Mouse (Mus musculus) bone marrow, adult 2 months (tissue): ENCODE data around the gene Spen. TPM values are rescaled to one million over a fixed set of nuclear protein-coding genes. Genes with fewer than 3 reads are reported as not detected.

Source experiments
- H3K27ac ChIP-seq: fragments of 200-500 bp; 2 replicates; pipeline ENCODE4 v1.5.1; 2012; ENCODE audit warnings: low read depth, mild to moderate bottlenecking, control low read depth, inconsistent platforms, low read length; ENCODE audit not compliant: control insufficient read depth, poor library complexity, insufficient read depth
- H3K4me1 ChIP-seq: fragments of 200-500 bp; 2 replicates; pipeline ENCODE4 v1.6.1; 2011; ENCODE audit warnings: low read length; ENCODE audit not compliant: control insufficient read depth, insufficient read depth
- H3K4me3 ChIP-seq: fragments of 200-500 bp; replicated peaks from 2 replicates; pipeline ENCODE3; 2011; ENCODE audit warnings: mild to moderate bottlenecking, low read depth, low read length, control low read depth; ENCODE audit not compliant: control insufficient read depth
- CTCF ChIP-seq: fragments of 200-500 bp; IDR thresholded peaks from 2 replicates; pipeline ENCODE4 v1.5.1; 2011; ENCODE audit warnings: low read length, control low read depth; ENCODE audit not compliant: control insufficient read depth, insufficient read depth
- POLR2A ChIP-seq: fragments of 200-500 bp; IDR thresholded peaks from 2 replicates; pipeline ENCODE4 v1.6.1; 2011; ENCODE audit warnings: low read depth, mild to moderate bottlenecking, control low read depth, low read length, borderline replicate concordance; ENCODE audit not compliant: control insufficient read depth
- WGBS: fragments of 180-500 bp; shearing (Covaris S2); methylation state at CpG from one replicate; pipeline ENCODE4 v1.1.7; 2018; 5-methylcytosine and 5-hydroxymethylcytosine counted together
- polyA plus RNA-seq: library from polyadenylated mRNA; stranded (reverse); fragments of >200 nt; gene quantifications from 2 replicates; pipeline ENCODE4 v1.2.4, GENCODE M21; 2011; ENCODE audit warnings: low replicate concordance; ENCODE audit not compliant: missing spikeins, insufficient read depth, insufficient read length

Spen gene
- polyA plus RNA-seq = 22.2 and 33.2 TPM in 2 replicates

- peak within 1 kb of the TSS; percentile 99 for H3K27ac ChIP-seq
- under 1% methylated on average over 88 of the region's 88 CpGs for WGBS
- H3K4me1 ChIP-seq = peaks cover 2% of the 10 kb centered on the region
- H3K4me3 ChIP-seq = peak within 1 kb of the TSS; percentile 98
- TF ChIP-seq POLR2A = peak; percentile 64; the same call in 1 of the 2 replicates
- TF ChIP-seq CTCF = no peak
Observed at GRCm38 (mm10) chr4:141538408-141539212, at the start of gene Spen. TSS of gene Spen (minus strand) at chr4:141538597.

- 68% methylated on average over 8 of the region's 8 CpGs for WGBS
- Histone ChIP-seq H3K4me1 (no peaks in the 10 kb centered on the region), H3K27ac (no peak overlapping the region), H3K4me3 (no peak overlapping the region)
- TF ChIP-seq CTCF (no peak), POLR2A (no peak)
Observed at GRCm38 (mm10) chr4:141583919-141584318, 45.5 kb upstream of the Spen start.

- no peak overlapping the region for H3K27ac ChIP-seq
- H3K4me3 ChIP-seq = no peak overlapping the region
- WGBS = 88% methylated on average over 13 of the region's 13 CpGs
- TF ChIP-seq CTCF = no peak
- no peaks in the 10 kb centered on the region for H3K4me1 ChIP-seq
Observed at GRCm38 (mm10) chr4:141581051-141581450, 42.7 kb upstream of the Spen start.

- WGBS = 35% methylated on average over 3 of the region's 3 CpGs
- TF ChIP-seq POLR2A (no peak), CTCF (no peak)
- Histone ChIP-seq H3K4me3 (no peak overlapping the region), H3K27ac (no peak overlapping the region), H3K4me1 (peaks cover 2% of the 10 kb centered on the region; the same call in 1 of the 2 replicates)
Observed at GRCm38 (mm10) chr4:141578833-141579232, 40.4 kb upstream of the Spen start.

- Histone ChIP-seq H3K4me1 (peaks cover 6% of the 10 kb centered on the region; the same call in 1 of the 2 replicates), H3K4me3 (no peak overlapping the region), H3K27ac (no peak overlapping the region)
- 85% methylated on average over 7 of the region's 7 CpGs for WGBS
- TF ChIP-seq CTCF (peak; percentile 40; the same call in 1 of the 2 replicates), POLR2A (no peak)
Observed at GRCm38 (mm10) chr4:141576877-141577276, 38.5 kb upstream of the Spen start.

- no peak for TF ChIP-seq CTCF
- no peak for TF ChIP-seq POLR2A
- H3K4me3 ChIP-seq = no peak overlapping the region
- H3K4me1 ChIP-seq = peaks cover 7% of the 10 kb centered on the region; the same call in 1 of the 2 replicates
- no peak overlapping the region for H3K27ac ChIP-seq
- 71% methylated on average over 11 of the region's 11 CpGs for WGBS
Observed at GRCm38 (mm10) chr4:141576404-141576803, 38.0 kb upstream of the Spen start.

GRCm38 (mm10) chr4:141574789-141575702, 36.6 kb upstream of the Spen start:
- TF ChIP-seq CTCF = peak; percentile 96
- TF ChIP-seq POLR2A = no peak
- Histone ChIP-seq H3K4me1 (peaks cover 8% of the 10 kb centered on the region; the same call in 1 of the 2 replicates), H3K27ac (0 out of 2 replicates have a peak overlapping the region, but pooled peaks have one; percentile 1), H3K4me3 (no peak overlapping the region)
- WGBS = 37% methylated on average over 27 of the region's 27 CpGs

- peaks cover 8% of the 10 kb centered on the region; the same call in 1 of the 2 replicates for H3K4me1 ChIP-seq
- H3K4me3 ChIP-seq = no peak overlapping the region
- peak overlapping the region; percentile 73 for H3K27ac ChIP-seq
- WGBS = 18% methylated on average over 6 of the region's 6 CpGs
- TF ChIP-seq CTCF (no peak), POLR2A (no peak)
Observed at GRCm38 (mm10) chr4:141573359-141573966, 35.1 kb upstream of the Spen start.
